Mouse (Mus musculus) layer of hippocampus, adult 8-10 months (tissue): ENCODE measurements around the gene Zfyve19. TPM values are rescaled to one million over a fixed set of nuclear protein-coding genes. Genes with fewer than 3 reads are reported as not detected.

Experiments
- DNase-seq, 2 experiments: peaks; one replicate each; pipeline ENCODE4 v3.0.0; 2022; ENCODE audit warnings: low spot score in 2 of 2
- total RNA-seq, 4 experiments: library from RNA; stranded (reverse); gene quantifications; 2 replicates each; pipeline ENCODE4 v1.2.4; 2022

Gene Zfyve19
- total RNA-seq, 4 experiments from 2014 or later = 35.8 to 41.5 (median 38.8) TPM

- DNase-seq = no peak
These were observed 11.9 kb upstream of the Zfyve19 start for GRCm38 (mm10) chr2:119196316-119197108.

DNA sequence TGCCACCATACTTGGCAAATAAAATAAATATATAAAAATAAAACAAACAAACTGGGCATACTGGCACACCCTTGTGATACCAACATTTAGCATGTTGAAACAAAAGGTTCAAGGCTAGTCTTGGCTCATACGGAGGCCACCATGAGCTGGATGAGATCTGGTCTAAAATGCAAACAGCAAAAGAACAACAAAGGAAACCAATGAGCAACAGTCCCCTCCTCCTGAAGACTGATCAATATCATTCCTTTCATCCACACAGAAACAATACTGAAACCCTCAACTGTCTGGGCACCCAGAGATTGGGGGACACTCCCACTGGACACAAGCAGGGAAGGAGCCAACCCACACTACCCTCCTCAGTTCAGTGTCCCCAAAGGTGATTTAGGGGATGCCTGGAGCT lies 10.9 kb upstream of the Zfyve19 start:
- no peak for DNase-seq

DNA sequence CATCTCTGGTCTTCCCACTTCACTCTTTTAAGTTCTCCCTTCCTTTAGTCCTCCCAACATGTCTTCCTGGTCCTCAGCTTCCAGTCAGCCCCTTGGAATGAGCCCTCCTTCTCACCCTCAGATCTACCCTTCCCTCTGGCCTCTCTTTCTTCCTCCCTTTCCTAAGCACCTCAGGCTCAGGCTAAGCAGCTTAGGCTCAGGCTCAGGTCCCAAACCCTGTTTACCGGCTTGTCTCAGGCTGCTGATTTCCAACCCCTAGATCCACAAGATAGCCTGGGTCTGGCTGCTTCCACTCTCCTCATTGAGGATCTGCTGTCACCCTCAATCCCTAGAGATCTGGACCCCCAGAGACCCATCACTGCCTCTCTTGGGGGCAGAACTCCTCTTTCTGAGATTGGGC lies 10.4 kb upstream of the Zfyve19 start:
- DNase-seq = no peak

DNA sequence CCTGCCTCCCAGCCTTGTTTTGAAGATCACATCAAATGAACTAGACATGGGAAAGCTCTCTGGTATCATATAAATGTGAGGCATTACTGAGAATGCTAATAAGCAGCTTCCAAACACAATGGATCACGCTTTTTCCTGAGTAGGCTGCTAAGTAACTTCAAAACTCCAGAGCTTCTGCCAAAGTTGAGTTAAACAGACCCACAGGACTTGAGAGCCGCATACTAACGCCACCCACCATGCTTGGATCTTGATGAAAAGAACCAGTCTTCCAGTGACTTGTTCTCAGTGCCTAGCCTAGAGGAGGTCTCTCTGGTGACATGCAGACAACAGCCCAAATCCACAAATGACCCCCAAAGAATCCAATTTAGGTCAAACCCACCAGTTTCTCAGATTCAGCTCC lies 9.5 kb upstream of the Zfyve19 start:
- no peak for DNase-seq

- no peak for DNase-seq
These were observed 5.4 kb upstream of the Zfyve19 start for GRCm38 (mm10) chr2:119202914-119203453.

DNA sequence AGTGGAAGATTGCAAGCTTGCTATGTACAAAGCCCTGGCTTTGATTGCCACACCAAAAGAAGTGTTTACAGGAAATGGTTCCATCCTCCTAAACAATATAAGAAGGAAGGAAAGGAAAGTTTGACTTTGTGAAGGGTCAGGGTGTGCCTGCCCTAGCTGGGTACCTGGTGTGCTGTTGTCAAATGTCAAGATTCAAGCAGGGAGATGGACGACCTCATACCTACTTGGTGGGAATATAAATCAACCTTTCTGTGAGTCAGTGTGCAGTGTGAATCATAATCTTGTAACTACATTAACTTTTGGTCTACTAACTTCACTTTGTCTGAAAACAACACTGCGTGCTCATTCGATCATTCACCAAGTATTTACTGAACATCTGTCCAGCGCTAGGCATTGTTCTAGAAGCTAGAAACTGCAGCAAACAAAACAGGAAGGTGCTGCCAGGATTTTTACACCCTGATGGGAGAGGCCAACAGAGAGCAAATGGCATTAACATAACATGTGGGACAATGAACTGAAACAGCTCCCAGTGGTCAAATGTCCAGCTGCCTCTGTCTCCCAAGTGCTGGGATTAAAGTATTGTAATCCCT lies 4.5 kb upstream of the Zfyve19 start:
- DNase-seq = no peak

GRCm38 (mm10) chr2:119207961-119208343 lies 465 bp upstream of the Zfyve19 start:
- DNase-seq = no peak

- DNase-seq = no peak
These were observed 725 bp downstream of the Zfyve19 start for GRCm38 (mm10) chr2:119209176-119209507.

DNA sequence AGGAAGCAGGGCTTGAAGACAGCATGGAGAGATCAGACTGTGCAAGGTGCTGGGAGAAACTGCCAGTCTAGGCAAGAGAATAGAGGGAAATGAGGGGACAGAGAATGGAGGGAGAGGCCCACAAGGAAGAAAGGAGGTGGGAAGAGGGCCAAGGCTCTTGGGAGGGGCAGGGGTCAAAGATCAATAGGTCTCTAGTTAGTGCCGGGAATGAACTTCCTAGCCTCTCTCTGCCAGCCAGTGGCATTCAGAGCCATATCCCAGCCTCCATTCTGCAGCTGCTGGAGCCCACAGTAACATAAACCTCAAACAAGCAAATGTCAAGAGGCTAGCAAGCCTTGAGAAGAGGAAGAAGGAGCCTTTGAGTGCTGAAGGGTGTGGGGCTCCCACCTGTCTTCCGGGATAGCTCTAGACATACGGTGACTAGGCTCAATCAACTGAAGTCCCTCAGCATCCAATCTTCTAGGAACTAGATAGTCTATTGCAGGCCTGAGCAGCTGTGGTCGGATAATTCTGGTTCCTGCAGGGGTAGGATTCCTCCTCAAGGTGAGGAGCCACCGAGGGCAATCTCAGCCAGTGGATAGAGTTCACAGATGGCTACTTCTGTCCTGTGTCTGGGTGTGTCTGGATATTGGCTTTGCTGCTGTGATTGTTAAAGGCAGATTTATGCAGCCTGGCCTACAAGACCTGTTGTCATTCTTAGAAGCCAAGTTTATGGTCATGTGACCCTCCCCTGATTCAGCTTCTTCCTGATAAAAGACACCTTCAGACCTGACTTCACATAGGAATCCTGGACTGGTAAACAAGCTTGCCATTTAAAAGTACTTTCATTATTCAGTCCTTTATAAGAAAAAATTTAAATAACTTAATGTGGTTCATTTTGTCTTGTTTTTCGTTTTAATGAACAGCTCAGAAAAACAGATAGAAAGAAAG lies 21.6 kb downstream of the Zfyve19 start, which contains the start of gene Ppp1r14d:
Gene Ppp1r14d (minus strand): TSS at position 132 of the 930 bp plus-strand sequence.
- DNase-seq = no peak

DNA sequence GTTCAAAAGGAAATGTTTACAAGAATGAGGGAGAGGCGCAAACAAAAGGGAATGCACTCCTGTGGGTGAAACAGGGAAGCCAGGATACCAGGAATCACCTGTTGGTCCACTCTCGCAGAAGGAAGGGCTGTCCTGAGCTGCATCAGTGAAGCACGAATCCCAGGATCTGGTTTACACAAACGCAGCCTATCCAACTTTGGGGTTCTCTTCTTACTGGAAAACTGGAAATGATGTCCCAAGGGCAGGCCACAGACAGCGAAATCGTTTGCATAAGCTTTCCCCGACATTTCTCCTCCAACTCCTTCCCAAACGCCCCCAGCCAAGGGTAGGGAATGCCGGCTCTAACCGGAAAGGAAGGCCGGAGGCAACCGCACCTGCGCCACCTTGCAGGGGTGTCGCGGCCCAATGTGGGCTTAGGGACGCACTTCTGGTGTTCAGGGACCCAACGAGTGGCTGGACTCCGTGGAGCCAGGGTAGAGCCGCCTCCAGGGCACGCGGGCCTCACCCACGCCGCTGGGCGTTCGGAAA lies 28.3 kb downstream of the Zfyve19 start:
- no peak for DNase-seq

DNA sequence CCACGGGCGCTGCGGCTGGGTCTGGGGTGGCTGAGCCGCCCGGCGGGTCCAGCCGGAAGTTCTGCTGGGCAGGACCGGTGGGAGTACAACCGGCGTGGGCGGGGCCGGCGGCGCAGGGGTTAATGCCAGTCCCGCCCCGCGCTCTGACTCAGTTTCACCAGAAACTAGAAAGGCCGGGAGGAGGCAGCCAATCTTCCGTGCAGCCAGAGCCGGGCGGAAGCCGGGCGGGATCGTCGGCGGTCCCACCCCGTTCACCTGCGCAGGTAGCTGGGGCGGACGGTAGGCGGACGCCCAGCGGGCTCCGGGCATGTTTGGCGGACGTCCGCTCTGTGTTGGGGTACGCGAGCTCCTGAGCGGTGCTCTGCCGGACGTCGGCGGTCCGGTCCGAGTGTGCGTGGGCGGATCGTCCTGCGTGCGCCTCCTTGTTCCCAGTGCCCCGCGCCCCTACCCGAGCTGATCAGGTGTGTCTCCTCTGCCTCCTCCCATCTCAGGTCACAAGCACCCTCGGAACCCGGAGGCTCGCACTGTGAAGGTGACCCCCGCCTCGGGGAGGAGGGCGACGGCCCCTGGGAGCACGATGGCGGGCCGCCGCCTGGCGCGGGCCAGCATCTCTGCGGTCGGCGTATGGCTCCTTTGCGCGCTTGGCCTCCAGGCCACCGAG lies 28.9 kb downstream of the Zfyve19 start, which contains the start of gene Spint1:
Gene Spint1 (plus strand): TSS at position 153 of the 661 bp plus-strand sequence.
- DNase-seq = no peak

- no peak for DNase-seq
These were observed 29.4 kb downstream of the Zfyve19 start for GRCm38 (mm10) chr2:119237871-119238220.

DNA sequence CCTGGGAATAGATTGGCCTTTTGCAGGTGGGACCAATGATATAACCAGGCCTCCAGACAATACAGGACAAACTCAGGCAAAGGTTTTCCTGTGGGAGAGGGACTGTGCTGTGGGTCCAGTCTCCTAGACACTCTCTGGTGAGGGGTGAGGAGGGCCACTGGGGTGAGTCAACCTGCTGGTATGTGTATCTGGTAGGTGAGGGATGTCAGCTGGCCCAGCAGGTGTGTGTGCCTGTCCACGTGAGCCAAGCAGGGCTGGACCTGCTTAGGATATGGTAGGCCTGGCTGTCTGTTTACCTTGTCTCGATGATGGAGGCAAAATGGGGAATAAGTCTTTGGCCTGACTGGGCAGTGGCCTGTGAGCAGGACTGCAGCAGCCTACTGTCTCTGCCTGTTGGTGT lies 30.3 kb downstream of the Zfyve19 start:
- no peak for DNase-seq

GRCm38 (mm10) chr2:119240075-119240818 lies 31.8 kb downstream of the Zfyve19 start:
- DNase-seq = no peak

GRCm38 (mm10) chr2:119240819-119241186 lies 32.4 kb downstream of the Zfyve19 start:
- DNase-seq = no peak

- DNase-seq = no peak
These were observed 34.1 kb downstream of the Zfyve19 start for GRCm38 (mm10) chr2:119242548-119242947.

DNA sequence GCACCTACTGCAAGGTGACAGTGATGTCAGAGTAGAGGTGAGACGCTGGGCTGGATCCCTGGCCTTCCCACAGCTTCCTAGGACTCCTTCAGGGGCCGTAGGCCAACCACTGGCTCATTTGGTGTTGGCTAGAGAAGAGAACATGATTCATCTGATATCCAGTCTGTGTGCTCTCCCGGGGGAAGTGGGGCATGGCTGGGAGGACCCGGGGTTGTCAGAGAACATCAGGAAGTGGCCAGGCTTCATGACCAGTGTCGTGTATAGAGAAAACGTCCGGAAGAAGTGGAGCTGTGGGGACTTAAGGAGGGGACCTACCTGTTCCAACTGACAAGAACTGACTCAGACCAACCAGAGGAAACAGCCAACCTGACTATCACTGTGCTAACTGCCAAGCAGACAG lies 36.8 kb downstream of the Zfyve19 start:
- DNase-seq = no peak

GRCm38 (mm10) chr2:119247904-119248303 lies 39.5 kb downstream of the Zfyve19 start:
- DNase-seq = no peak

GRCm38 (mm10) chr2:119249592-119250061 lies 41.2 kb downstream of the Zfyve19 start:
- DNase-seq = no peak

GRCm38 (mm10) chr2:119250377-119250776 lies 42.0 kb downstream of the Zfyve19 start:
- DNase-seq = no peak
